Mouse (Mus musculus): ENCODE results near the gene Ift57.

Ift57 gene

DNA sequence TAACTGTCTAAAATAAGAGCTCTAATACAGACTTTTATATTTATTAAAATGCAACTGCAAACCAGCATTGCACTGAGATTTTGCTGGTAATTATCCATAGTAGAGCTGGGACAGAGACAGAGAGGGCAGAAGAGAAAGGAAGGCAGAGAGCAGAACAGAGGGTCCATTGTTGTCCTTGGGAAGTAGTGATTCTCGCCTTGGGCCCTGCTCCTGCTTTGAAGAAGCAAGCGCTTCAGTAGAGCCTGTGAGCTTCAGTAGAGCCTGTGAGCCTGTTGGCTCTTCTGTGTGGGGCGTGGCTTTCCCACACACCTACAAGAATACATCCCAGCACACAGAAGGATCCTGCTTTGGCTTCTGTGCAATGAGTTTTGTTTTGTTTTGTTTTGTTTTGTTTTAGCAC is 54.3 kb downstream of the Ift57 start:
- no peak for DNase-seq (ENCODE audit: low spot score in 2 of 2)

DNA sequence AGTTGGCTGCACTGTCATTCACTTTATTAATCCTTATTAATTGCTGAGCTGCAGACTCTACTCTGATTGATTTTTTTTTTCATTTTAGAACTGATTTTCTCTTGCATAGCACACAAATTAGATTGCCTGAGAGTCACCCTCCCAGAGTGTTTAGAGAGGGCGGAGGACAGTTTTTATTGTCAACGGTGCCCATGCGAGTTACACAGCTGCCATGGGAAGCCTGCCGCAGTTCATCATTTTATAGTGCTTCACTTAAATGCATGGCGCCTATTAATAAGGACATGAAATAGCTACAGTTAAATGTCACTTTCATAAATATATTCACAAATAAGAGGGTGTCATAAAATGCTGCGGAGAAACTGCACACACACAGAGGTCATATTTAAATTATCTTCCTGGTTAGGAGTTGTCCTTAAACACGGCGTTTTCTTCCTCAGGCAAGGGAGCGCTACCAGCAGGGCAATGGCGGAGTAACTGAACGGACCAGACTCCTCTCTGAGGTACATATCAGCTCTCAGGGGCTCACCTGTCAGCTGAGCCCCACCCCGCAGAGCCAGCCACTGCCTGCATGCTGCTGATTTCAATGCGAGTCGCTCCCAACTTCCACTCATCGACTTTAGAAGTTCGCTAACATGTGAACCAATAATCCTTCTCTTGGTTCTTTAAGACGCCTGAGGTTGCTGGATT is 61.6 kb downstream of the Ift57 start:
- DNase-seq (ENCODE audit: low spot score in 2 of 2): no peak

DNA sequence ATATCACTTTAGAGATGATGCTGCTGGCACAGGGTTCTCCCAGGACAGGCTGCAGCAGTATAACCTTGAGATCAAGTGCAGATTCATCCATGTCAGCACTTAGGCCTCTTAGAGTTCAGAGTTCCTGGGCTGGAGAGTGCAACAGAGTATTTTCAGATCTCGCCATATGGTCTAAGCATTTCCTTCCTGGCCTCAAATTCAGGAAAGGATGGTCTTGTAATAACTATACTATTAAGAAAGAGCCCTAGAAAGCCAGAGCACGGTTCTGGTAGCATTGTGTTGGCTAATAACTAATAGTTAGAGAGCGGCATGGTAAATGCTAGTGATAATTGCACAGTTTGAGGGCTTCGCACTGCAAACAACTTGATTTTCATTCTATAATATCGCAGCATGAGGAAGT is 62.9 kb downstream of the Ift57 start:
- DNase-seq (ENCODE audit: low spot score in 2 of 2): no peak

DNA sequence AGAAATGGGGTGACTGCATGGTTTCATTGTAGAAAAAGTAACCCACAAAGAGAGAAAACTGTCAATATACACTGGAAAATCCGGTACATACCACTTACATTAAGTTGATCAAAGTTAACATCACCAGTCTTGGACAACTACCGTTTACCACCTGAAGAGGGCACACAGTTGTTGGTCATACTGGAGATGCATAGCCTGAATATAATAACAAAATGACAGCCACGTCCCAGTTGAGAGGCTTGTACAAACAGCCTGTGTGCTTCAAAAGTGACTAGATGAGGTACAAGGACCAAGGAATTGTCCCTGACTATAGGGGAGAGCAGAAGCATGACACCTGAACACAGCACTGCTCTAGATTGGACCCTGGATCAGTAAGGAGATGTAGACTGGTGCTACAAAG is 67.3 kb downstream of the Ift57 start:
- peak; percentile 8 to 21 for DNase-seq (ENCODE audit: low spot score in 2 of 2)

DNA sequence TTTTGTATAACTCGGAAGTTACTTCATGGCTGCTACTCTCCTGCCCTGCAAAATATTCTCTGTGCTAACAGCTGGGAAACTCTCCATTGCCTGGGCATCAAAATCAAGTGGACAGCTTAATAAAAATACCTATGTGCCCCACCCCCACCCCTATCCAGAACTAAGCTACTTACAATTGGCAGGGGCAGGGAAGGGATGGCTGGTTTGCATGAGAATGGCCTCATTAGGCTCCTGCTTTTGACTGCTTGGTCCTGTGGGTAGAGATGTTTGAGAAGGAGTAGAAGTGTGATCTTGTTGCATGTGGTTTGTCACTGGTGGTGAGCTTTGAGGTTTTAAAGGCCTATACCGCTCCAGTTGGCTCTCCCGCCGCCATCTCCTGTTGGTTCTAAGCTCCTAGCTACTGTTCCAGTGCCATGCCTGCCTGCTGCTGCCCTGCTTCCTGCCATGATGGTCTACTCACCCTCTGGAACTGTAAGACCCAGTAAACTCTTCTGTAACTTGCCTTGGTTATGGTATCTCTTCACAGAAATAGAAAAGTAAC is 69.5 kb downstream of the Ift57 start:
- no peak for DNase-seq (ENCODE audit: low spot score in 2 of 2)

DNA sequence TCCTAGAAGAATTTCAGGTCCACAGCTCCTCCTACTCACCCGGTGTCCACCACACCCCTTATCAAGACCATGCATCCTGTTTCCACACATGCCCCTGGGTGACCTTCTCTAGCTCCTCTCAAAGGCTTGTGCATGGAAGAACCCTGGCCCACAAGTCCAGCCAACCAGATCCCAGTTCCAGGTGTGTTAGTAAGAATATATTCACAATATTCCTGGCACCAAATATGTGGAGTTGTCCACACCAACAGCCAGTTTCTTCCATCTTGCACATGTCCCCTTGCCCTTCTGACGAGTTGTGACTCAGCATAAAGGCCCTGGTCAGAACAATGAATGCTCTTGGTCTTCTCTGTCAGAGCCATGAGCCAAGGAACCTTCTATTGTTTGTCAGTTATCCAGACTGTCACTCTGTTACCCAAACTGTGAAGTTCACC is 70.8 kb downstream of the Ift57 start:
- DNase-seq (ENCODE audit: low spot score in 2 of 2): no peak

DNA sequence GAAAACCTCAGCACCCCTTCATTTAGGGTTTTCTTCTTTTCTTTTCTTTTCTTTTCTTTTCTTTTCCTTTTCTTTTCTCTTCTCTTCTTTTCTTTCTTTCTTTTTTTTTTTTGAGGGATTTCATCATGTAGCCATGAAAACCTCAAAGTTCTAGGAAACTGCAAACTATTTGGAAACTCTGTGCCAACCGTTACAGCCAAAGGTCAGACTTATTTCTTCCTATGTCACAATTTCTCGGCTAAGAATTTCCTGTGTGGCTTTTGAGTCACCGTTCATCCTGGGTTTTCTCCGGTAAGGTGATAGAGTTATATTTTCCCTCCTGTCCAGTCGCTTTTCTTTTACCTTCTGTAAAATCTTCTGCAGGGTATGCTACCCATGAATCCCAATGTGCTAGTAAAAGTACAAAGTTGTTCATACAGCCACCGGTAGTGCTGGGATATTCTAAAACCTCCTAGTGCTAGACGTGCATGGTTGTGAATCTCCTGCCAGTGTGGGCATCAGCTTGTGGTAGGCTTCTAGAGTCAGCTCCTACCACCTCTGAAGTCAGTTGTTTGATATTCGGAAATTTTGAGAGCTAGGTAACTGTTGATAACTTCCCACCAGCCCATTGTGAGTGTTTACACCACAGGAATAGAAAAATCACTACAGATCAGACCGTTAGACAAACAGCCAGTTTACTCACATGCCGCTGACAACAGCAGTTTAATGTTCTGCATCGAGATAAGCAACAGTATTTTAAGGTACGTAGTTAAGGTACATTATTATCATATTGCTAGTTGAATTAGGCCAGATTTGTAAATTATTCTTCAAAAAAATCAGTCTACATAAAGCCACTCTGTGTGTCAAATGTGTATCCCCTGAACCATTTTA is 71.5 kb downstream of the Ift57 start:
- no peak for DNase-seq (ENCODE audit: low spot score in 2 of 2)

DNA sequence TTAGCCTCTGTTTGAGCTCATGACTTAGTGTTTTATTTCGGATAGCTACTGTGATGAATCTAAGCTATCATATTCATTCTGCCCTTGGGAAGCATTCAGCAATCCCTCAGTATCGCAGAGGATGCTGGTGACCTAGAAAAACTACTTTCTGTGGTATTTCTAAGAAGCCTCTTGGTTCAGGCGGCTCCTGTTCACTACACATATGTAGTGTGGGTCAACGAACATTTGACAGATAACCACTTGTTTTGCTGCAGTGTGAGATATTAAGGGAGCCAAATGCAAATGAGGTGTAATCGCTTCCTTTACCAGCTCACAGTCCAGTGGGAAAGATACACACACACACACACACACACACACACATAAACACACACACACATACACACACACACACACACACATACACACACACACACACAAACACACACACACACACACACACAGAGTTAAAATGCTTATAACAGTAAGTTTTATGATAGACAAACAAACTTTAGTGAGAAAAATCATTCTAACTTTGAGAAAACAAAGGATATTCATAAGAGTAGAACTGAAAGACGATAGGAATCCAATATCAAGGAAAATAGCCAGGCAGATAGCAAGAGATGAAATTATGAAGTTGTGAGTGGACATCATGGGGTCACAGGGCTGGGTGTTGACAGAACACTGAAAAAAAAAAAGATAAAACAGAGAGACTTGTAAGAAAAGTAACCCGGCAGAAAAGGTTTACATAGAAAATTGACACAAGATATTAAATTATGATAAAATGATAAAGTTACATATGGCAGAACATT is 72.8 kb downstream of the Ift57 start:
- no peak for DNase-seq (ENCODE audit: low spot score in 2 of 2)

DNA sequence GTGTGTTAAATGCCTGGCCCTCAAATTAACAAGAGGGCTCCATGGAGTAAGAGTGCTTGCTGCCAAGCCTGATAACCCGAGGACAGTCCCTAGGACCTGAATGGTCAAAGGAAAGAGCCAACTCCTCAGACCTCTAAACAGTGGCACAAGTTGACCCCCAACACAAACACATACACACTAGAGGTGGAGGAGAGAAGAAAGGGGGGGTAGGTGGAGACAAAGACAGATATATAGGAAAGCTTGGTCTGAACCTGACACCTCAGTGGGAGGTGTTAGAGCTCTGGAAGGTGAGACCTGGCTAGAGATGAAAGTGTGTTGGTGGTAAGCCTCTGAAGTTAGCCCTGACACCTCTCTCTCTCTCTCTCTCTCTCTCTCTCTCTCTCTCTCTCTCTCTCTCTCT is 73.5 kb downstream of the Ift57 start:
- DNase-seq (ENCODE audit: low spot score in 2 of 2): no peak

DNA sequence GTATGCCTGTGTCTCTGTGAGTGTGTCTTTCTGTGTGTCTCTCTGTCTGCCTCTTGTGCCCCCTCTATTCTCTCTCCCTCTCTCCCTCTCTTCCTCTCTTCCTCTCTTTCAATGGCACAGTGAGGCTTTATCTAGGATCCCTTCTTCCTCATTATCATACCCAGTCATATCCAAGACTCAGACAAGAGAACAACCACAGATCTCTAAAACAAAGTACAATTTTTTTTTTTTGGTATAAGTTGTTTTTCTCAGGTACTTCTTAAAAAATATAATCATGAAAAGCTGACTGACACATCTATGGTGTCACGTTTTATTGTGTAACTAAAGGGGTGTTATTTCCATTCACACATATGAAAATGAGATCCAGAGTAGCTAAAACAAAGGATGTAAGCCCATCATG is 74.0 kb downstream of the Ift57 start:
- no peak for DNase-seq (ENCODE audit: low spot score in 2 of 2)

DNA sequence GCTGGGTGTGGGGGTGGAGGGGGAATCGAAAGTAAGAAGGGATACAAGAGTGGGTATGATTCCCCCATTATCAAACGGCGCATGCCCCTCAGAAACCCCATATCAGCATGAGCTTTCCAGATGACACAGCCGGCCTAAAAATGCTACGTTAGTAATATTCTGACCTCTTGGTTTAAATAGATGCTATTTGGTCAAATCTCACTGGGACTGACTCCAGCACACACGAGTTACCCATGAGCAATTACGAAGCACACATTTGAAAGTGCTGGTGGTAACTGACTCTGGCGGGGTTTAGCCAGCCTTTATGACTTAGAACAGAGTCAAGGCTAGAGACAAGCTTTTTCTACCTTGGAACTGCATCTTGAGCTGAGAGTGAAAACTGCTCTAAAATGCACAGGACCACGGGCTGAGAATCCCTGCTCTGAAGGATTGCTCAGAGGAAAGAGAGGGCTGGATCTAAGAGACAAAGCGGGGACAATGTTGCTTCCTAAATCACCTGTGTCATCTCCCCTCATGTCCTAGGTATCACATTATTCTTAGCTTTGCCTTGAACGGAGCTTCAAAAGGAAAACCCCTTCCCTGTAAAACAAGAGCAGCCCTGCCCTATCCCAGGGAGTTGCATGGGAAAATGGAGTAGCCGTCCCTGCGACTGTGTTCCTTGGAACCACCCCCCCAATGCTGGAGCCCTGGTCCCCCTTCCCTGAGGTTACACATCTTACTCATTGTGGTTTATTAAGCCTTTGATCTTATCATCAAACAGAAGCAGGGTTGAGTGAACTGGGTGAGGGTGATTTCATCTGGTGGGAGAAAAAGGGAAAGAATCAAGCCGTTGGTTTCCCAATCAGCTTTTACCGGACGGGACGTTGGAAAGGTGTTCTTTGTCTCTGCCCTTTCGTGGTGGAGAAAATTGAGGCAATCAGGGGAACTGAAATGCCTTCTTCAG is 75.3 kb downstream of the Ift57 start:
- DNase-seq (ENCODE audit: low spot score in 2 of 2): no peak

DNA sequence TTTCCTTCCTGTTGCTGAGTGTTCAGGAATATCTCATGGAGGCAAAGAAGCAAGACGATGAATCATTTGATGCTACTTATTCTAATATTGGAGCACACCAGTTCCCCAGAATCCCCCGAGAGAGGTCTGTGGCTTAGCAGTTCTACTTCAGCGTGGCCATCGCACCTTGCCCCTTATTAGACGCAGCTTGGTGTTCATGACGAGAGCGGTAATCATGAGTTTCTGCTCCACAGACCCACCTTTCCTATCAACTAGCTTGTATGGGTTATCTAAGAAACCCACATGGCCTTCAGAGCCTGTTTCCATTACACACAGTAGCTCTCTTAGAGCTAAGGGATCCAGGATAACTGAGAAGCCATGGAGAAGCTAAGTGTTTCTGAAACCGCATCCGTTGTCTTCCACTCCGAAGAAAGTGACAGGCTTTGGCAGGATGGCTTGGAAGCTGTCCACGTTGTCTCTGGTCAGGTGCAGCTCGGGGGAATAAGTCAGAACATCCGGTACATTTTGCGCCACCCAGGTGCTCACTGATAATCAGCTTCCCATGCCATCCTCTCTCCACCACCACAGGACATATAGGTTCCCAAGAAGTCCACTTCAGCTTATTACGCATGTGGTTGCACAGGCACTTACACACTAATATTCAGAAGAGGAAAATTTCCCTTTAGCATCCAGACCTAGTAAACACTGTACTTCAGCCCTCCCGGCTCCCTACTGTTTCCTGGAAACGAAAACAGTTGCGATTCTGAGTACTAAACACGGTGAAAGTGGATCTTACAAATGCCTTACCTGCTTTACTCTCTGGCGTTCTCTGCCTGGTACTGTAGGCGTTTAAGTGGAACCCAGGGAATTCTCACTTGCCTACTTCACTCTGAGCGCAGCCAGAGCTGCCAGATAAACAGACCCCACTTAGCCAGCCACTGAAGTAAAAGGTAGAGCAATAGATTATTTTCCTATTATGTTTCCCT is 76.3 kb downstream of the Ift57 start:
- DNase-seq (ENCODE audit: low spot score in 2 of 2): no peak

DNA sequence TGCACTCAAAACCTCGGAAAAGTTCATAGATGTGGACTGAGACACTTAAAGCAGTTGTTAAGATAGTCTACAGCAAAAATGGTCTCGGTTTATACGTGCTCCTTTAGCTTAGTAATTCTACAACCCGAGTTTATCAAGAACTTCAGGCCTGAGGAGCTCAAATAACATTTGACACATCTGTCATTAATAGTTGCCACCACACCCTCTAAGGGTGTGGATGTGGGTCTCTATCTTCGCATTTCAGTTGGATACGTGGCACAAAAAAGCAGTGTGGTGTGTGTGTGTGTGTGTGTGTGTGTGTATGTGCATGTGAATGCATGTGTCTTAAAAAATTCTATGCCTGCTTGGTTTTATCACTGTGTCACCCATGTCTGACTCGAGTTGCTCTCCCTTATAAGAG is 77.9 kb downstream of the Ift57 start:
- DNase-seq (ENCODE audit: low spot score in 2 of 2): no peak

DNA sequence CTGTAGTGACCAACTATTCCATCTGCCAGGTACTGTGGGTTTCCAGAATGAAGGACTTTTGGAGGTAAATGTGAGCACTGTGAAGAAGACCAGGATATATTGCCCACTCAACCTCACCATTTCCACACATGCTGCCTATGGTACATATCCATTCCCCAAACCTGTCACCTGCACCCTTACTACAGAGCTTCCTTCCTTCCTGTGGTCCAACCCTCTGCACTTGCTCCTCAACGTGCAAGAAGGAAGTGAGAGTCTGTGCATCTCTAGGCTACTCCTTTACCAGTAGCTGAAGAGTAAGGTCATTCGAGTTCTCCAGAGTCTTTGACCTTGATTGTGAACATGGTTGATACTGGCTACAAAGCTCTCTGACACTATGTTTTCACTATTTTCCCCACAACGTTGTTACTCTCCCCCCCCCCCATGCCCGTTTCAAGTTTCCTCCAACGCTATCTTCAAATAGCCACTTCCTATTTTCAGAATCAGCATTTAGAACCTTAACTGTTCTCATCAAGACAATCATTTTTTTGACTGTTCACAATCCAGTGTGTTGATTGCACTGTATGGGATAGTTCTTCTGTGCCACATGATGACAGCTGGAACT is 82.6 kb downstream of the Ift57 start:
- no peak for DNase-seq (ENCODE audit: low spot score in 2 of 2)

DNA sequence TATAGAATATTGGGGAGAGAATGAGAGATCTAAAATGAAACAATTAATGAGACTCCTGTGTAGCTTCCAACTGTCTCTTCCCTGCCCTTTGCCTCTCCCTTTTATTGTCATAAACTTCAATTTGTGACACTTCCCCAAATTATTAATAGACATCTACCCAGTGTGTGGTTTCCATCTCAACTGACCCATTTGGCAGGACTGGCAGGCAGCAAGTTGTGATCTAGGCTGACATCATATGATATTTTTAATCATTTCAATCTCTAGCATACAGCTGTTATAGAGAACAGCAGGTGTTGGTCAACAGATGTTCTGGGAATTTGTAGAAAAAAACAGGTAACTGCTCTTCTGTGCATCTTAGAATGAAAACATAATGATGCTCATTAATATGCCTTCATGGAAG is 84.3 kb downstream of the Ift57 start:
- no peak for DNase-seq (ENCODE audit: low spot score in 2 of 2)

DNA sequence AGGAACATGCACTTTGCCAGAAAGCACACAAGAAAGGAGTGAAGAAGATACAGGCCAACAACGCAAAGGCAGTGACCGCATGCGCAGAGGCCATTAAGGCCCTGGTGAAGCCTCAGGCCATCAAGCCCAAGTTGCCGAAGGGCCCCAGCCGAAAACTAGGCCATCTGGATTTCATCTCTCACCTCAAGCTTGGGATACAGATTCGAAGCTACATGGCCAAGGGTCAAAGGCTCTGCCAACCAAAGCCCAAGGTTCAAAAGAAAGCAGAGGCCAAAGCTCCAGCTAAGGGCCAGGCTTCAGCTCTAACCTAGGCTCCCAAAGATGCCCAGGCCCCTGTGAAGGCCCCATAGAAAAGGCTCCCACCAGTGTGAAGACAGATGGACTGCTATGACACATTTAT is 87.1 kb downstream of the Ift57 start:
- no peak for DNase-seq (ENCODE audit: low spot score in 2 of 2)

DNA sequence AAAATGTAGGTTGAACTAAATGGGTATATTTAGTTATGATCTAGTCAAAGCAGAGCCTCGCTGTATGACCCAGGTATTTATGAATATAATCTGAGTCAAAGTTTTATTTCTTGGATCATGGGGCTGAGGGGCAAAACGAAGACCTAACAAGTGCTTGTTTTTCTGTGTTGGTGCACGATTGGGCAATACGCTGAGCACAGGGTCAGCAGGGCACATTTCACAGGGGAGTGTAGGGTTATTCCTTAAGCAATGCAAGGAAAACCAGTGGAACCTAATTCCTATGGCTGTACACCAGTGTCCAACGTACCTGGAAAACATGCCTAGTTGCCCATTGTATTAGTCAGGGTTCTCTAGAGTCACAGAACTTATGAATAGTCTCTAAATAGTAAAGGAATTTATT is 88.7 kb downstream of the Ift57 start:
- DNase-seq (ENCODE audit: low spot score in 2 of 2): no peak

DNA sequence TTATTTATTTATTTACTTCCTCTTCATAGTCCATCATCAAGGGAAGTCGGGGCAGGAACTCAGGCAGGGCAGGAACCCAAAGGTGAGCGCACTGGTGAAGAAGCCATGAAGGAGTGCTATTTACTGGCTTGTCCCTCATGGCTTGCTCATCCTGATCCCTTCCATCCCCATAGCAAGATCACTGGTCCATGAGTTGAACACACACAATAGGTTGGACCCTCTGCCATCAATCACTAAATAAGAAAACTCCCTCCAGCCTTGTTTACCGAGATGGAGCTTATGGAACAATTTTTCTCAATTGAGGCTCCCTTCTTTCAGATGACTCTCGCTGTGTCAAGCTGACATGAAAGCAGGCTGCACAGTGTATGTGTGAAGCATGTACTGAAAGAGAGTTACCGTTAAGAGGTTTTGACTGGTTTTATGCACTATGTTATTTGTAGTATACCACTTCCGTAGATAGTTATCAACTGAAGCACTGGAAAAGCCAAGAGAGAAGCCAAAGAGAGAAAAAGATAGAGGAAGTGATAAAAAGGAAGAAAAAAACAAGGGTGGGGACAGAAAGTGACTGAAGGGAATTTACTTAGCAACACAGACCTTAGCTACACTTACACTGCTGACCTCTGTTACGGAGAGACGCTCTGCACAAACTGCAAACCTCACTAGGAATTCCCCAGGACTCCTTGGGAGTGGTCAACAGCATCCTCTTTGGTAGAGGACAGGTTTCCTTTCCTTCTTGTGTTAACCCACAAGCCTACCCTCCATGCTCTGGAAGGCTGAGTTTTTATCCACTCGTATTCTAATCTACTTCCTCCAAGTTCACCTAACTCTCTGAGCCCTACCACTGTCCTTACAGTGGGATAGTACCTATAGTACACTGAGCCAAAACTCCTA is 91.8 kb downstream of the Ift57 start:
- DNase-seq (ENCODE audit: low spot score in 2 of 2): no peak

All from urinary bladder, postnatal 36 days (tissue).